Mouse (Mus musculus) splenic B cell, adult 2 months (primary cell): Measurements from ENCODE around the gene Cgas.

Experiments
- DNase-seq: peaks from one replicate; pipeline ENCODE4 v3.0.0-alpha.2; 2011; ENCODE audit warnings: low read depth, low spot score
- H3K27me3 ChIP-seq: 2 replicates; pipeline ENCODE4 v1.6.1; 2012; ENCODE audit warnings: mild to moderate bottlenecking, low read length, moderate library complexity, mixed read lengths; ENCODE audit not compliant: control insufficient read depth, poor library complexity, insufficient read depth, severe bottlenecking
- H3K36me3 ChIP-seq: 2 replicates; pipeline ENCODE4 v1.6.1; 2012; ENCODE audit warnings: mild to moderate bottlenecking, low read length, moderate library complexity, mixed read lengths; ENCODE audit not compliant: control insufficient read depth, poor library complexity, insufficient read depth, severe bottlenecking

The Cgas gene

DNA sequence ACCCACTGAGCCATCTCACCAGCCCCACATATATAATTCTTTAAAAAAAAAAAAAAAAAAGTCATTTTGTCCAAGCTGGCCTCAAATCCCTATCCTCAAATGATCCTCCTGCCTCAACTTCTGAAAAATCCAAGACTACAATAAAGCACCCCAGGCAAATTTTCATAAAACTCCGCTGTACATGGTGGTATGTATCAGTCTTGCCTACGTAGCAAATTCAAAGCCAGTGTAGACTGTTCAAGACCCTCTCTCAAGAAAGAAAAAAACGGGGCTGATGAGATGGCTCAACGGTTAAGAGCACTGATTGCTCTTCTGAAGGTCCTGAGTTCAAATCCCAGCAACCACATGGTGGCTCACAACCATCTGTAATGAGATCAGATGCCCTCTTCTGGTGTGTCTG, 32.8 kb upstream of the Cgas start:
- no peak for DNase-seq
- H3K36me3 ChIP-seq, result peaks cover 18% of the 10 kb centered on the region
- no peaks in the 10 kb centered on the region for H3K27me3 ChIP-seq

GRCm38 (mm10) chr9:78475383-78475780, 32.3 kb upstream of the Cgas start:
- Histone ChIP-seq H3K36me3 (peaks cover 18% of the 10 kb centered on the region), H3K27me3 (no peaks in the 10 kb centered on the region)
- DNase-seq, result no peak

- H3K27me3 ChIP-seq, result no peaks in the 10 kb centered on the region
- DNase-seq, result no peak
- H3K36me3 ChIP-seq, result peaks cover 17% of the 10 kb centered on the region
Observed at GRCm38 (mm10) chr9:78474771-78475382, 31.8 kb upstream of the Cgas start.

DNA sequence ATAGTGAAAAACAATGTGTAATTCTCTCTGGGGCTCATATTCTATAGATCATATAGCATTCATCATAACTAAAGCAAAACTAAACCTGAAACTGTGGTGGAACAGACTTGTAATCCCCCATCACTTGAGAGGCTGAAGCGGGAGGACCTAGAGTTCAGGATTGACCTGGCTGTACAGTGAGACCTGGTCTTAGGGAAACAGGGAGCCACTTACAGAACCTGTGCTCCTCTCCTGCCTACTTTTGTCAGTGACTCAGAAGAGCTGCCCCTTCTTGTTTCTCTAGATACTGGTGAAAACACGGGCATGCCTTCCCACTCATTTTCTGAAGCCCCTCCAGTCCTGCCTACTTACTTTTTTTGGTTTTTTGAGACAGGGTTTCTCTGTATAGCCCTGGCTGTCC, 31.2 kb upstream of the Cgas start:
- peaks cover 15% of the 10 kb centered on the region for H3K36me3 ChIP-seq
- H3K27me3 ChIP-seq, result no peaks in the 10 kb centered on the region
- no peak for DNase-seq

DNA sequence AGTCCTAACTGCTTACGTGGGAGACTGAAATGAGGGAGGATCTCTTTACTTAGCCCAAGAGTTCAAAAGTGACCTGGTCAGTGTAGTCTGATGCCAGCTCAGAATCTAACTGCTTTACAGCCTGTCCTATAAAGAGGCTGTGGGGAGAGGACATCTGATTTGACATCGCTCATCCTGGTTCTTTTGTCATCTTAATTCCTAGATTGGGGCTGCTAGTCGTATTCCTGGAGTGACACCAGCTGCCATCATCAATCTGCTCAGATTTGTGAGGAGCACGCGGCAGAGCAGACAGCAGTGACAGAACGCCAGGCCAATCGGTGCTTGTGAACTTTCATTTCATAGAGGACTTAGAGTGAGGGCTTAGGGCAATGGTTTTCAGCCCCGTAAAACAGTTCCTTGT, 30.6 kb upstream of the Cgas start:
- Histone ChIP-seq H3K36me3 (peaks cover 18% of the 10 kb centered on the region), H3K27me3 (no peaks in the 10 kb centered on the region)
- no peak for DNase-seq

DNA sequence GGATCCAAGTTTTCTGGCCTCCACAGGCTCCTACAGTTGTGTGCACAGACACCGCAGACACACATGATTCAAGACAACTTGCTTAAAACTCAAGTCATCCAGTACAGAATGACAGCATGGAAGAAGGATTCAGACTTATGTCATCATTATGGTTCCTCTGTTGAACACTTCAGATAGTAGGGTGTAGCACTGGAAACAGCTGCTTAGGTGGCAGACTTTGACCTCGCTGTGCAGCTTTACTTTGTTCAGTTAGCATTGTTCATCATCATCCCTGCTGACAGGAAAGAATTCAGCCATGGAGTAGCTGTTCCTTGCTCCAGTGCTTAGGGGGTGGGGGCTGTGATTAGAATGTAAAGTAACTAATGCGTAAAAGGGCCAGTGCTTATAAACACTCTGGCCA, 22.7 kb upstream of the Cgas start:
- H3K27me3 ChIP-seq, result no peaks in the 10 kb centered on the region
- H3K36me3 ChIP-seq, result peaks cover 22% of the 10 kb centered on the region
- DNase-seq, result no peak

GRCm38 (mm10) chr9:78463337-78463736, 20.3 kb upstream of the Cgas start:
- H3K36me3 ChIP-seq, result peaks cover 19% of the 10 kb centered on the region
- H3K27me3 ChIP-seq, result no peaks in the 10 kb centered on the region
- DNase-seq, result no peak

DNA sequence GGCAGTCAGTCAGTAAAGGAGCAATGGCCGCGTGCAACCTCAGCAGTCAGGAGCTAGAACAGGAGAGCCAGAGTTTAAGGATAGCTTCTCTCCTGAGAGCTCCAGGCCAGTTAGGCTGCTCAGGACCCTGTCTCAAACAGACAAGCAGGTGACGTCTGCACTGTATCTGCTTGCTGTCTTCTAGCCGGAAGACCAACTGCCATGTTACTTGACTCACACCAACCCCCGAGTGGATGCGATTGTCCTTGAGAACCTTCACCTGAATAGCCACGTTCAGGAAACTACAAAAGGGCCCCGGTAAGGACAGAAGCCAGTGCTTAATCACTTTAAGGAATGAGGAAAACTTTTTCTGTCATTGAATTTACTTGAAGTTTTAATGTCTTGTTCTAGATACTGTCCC, 14.0 kb upstream of the Cgas start:
- DNase-seq, result no peak
- Histone ChIP-seq H3K27me3 (no peaks in the 10 kb centered on the region), H3K36me3 (peaks cover 18% of the 10 kb centered on the region)

DNA sequence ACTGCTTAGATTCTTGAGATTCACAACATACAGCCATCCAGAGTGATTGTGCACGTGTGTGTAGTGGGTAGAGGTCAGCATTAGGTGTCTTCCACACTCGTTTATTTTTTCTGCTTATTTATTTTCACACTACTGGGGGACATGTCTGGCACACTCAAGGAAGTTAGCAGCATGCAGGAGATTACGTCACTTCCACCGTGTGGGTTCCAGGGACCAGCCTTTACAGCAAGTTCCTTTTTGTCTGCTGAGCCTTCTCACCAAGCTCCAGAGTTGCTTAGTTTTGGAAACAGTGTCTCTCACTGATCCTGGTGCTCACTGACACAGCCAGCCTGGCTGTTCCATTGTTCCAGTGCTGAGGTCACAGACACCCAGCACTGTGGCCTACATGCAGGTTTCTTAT, 8.3 kb upstream of the Cgas start:
- no peak for DNase-seq
- H3K36me3 ChIP-seq, result peaks cover 6% of the 10 kb centered on the region; the same call in 1 of the 2 replicates
- H3K27me3 ChIP-seq, result no peaks in the 10 kb centered on the region

GRCm38 (mm10) chr9:78450404-78450803, 7.4 kb upstream of the Cgas start:
- no peaks in the 10 kb centered on the region for H3K27me3 ChIP-seq
- no peak for DNase-seq

DNA sequence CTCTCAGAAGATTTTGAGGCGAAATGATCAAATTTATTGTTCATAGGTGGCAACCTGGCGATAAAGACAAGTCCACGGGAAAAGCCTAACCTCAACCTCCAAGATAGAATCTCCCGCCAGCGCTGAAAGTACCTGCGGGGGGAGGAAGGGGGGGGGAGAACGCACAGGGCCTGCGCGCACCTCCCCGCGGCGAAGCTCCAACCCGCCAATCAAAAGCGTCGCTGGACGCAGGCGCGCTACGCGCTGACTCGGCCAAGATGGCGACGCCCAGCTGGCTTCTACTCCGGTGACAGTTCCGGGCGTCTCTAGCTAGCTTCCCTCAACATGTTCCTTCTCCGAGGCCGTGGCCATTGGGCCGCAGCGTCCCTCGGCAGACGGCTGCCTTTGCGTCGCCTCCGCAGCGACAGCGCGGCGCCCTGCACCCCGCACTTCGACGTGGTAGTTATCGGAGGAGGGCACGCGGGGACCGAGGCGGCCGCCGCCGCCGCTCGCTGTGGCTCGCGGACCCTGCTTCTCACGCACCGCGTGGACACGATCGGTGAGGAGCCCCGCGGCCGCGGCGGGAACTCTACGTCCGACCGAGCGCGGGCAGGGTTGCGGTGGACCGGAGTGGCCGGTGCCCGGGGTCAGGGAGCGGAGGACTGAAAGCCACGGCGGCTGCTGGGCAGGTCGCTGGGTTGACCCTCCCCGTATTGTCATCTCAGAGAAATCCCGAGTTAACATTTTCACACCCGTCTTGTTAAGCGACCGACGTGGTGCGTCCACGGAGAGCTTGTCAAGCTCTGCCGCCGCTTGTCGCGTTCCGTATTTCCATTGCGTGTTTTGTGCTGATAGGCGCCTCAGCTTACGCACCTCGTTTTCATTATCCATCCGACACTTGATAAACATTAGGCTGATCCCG, 5.2 kb upstream of the Cgas start, which contains the start of the genes Mto1 and Gm17324:
Mto1 (plus strand) TSS at position 236 of the 901 bp plus-strand sequence.
Gm17324 (minus strand) TSS at position 814 of the 901 bp plus-strand sequence.
- peak; percentile 97 for DNase-seq
- H3K36me3 ChIP-seq, result peaks cover 4% of the 10 kb centered on the region; the same call in 1 of the 2 replicates
- H3K27me3 ChIP-seq, result no peaks in the 10 kb centered on the region

More at GRCm38 (mm10) chr9:78450404-78450803, 7.4 kb upstream of the Cgas start:
- peaks cover 6% of the 10 kb centered on the region; the same call in 1 of the 2 replicates for H3K36me3 ChIP-seq

- no peaks in the 10 kb centered on the region; the same call in 1 of the 2 replicates for H3K27me3 ChIP-seq
- no peaks in the 10 kb centered on the region for H3K36me3 ChIP-seq
- DNase-seq, result no peak
Observed at GRCm38 (mm10) chr9:78447606-78447972, 4.6 kb upstream of the Cgas start.

DNA sequence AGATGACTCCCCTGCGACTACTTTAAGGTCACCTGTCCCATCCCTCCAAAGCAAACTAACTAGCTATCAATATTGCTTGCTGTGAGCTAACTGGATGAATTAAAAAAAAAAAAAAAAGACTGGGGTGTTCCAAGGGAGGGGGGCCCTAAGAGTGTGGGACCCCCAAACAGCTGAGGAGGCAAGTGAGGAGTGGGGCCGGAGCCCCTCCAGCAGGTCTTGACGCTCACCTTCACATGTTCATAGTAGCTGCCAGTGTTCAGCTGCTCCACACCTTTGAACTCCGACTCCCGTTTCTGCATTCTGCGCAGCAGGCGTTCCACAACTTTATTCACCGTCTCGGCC, 829 bp downstream of the Cgas start:
- DNase-seq, result peak; percentile 23
- no peaks in the 10 kb centered on the region for H3K36me3 ChIP-seq

GRCm38 (mm10) chr9:78439426-78439825, 3.6 kb downstream of the Cgas start:
- peak; percentile 38 for DNase-seq

More for the DNA sequence above, 829 bp downstream of the Cgas start:
- peaks cover 1% of the 10 kb centered on the region for H3K27me3 ChIP-seq

GRCm38 (mm10) chr9:78432471-78432870, 10.6 kb downstream of the Cgas start:
- Histone ChIP-seq H3K27me3 (no peaks in the 10 kb centered on the region; the same call in none of the 2 replicates), H3K36me3 (no peaks in the 10 kb centered on the region)
- peak; percentile 19 for DNase-seq

More at GRCm38 (mm10) chr9:78439426-78439825, 3.6 kb downstream of the Cgas start:
- H3K36me3 ChIP-seq, result no peaks in the 10 kb centered on the region
- peaks cover 1% of the 10 kb centered on the region for H3K27me3 ChIP-seq
